Mouse (Mus musculus) olfactory bulb, adult 2 months (tissue): ENCODE data around the gene Myf5.

Experiments
- CTCF ChIP-seq: fragments of 200-500 bp; IDR thresholded peaks from 2 replicates; pipeline ENCODE4 v1.5.1; 2012; ENCODE audit warnings: low read depth, mild to moderate bottlenecking, low read length, moderate library complexity; ENCODE audit not compliant: insufficient read depth
- POLR2A ChIP-seq: fragments of 200-500 bp; IDR thresholded peaks from 2 replicates; pipeline ENCODE4 v1.6.1; 2012; ENCODE audit warnings: mild to moderate bottlenecking, low read depth, low read length, moderate library complexity; ENCODE audit not compliant: insufficient read depth

DNA sequence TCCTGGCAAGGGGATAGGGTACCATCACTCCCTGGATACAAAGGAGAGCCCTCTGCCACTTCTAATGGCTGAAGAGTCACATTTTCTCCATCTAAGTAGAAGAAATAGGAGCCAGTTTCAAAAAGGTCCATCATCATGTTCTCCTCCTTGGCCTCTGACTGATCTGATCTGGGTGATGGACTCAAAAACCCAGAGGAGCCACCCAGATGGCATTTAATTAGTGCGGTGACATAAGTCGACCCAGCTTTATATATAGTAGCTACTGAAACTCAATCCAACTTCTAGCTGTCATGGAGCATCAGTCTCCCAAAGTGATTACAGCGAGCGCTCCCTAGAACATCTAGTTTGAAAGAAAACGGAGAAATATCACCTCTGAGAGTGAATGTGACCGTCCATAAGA, 8.6 kb upstream of the Myf5 start, which contains the start of gene Myf6:
- no peak for TF ChIP-seq CTCF
- no peak for TF ChIP-seq POLR2A
